Mouse (Mus musculus): Measurements from ENCODE around the gene Gm12248.
"Not testable (repeated sequence)": the region's sequence is repeated elsewhere in the genome, so short reads cannot be mapped to it uniquely, and the experiment has no call there.

Gene Gm12248

GRCm38 (mm10) chr11:58102146-58102545 lies 9.2 kb upstream of the Gm12248 start:
- DNase-seq: no peak

- DNase-seq: no peak
Measured at GRCm38 (mm10) chr11:58101194-58101720, 8.3 kb upstream of the Gm12248 start.

GRCm38 (mm10) chr11:58100006-58100405 lies 7.1 kb upstream of the Gm12248 start:
- no peak for DNase-seq

- DNase-seq: not testable (repeated sequence)
Measured at GRCm38 (mm10) chr11:58098366-58098720, 5.4 kb upstream of the Gm12248 start.

- peak; percentile 21 to 25 for DNase-seq
Measured at GRCm38 (mm10) chr11:58097621-58098365, 4.9 kb upstream of the Gm12248 start.

- peak in 1 of 2 experiments; percentile 17 for DNase-seq
Measured at GRCm38 (mm10) chr11:58096821-58097620, 4.1 kb upstream of the Gm12248 start.

- no peak for DNase-seq
Measured at GRCm38 (mm10) chr11:58096160-58096559, 3.2 kb upstream of the Gm12248 start.

- DNase-seq: no peak
Measured at GRCm38 (mm10) chr11:58095561-58095960, 2.6 kb upstream of the Gm12248 start.

GRCm38 (mm10) chr11:58094766-58095165 lies 1.8 kb upstream of the Gm12248 start:
- DNase-seq: no peak

GRCm38 (mm10) chr11:58092541-58092940 lies 393 bp downstream of the Gm12248 start:
- DNase-seq: no peak

- no peak for DNase-seq
Measured at GRCm38 (mm10) chr11:58081716-58082115, 11.2 kb downstream of the Gm12248 start.

GRCm38 (mm10) chr11:58077270-58077669 lies 15.7 kb downstream of the Gm12248 start:
- DNase-seq: no peak

GRCm38 (mm10) chr11:58072978-58073377 lies 20.0 kb downstream of the Gm12248 start:
- no peak for DNase-seq

GRCm38 (mm10) chr11:58065025-58065424 lies 27.9 kb downstream of the Gm12248 start:
- DNase-seq: no peak

- DNase-seq: no peak
Measured at GRCm38 (mm10) chr11:58062586-58062985, 30.3 kb downstream of the Gm12248 start.

GRCm38 (mm10) chr11:58061218-58061617 lies 31.7 kb downstream of the Gm12248 start:
- not testable (repeated sequence) for DNase-seq

- DNase-seq: not testable (repeated sequence)
Measured at GRCm38 (mm10) chr11:58059752-58060151, 33.2 kb downstream of the Gm12248 start.

GRCm38 (mm10) chr11:58057455-58057854 lies 35.5 kb downstream of the Gm12248 start:
- peak; percentile 39 to 63 for DNase-seq

GRCm38 (mm10) chr11:58046438-58046837 lies 46.5 kb downstream of the Gm12248 start:
- no peak for DNase-seq

- DNase-seq: no peak
Measured at GRCm38 (mm10) chr11:58042861-58043431, 50.0 kb downstream of the Gm12248 start.

GRCm38 (mm10) chr11:58039027-58039426 lies 53.9 kb downstream of the Gm12248 start:
- peak in 1 of 2 experiments; percentile 34 for DNase-seq

GRCm38 (mm10) chr11:58033635-58034034 lies 59.3 kb downstream of the Gm12248 start:
- DNase-seq: no peak

- no peak for DNase-seq
Measured at GRCm38 (mm10) chr11:58031176-58031575, 61.8 kb downstream of the Gm12248 start.
